Mouse (Mus musculus): Measurements from ENCODE around the gene Grtp1.

- TF ChIP-seq CTCF (IDR thresholded peaks at IDR 0.05; ENCODE audit: insufficient read depth, low read length) (0 out of 2 replicates have a peak, but pooled peaks have one; percentile 3), POLR2A (IDR thresholded peaks at IDR 0.05; ENCODE audit: borderline replicate concordance, extremely low read depth, low read depth, low read length) (no peak)
Measured at GRCm38 (mm10) chr8:13149287-13149686, 51.1 kb downstream of the Grtp1 start.
